Mouse (Mus musculus): ENCODE results near the gene Igsf9b.

DNA sequence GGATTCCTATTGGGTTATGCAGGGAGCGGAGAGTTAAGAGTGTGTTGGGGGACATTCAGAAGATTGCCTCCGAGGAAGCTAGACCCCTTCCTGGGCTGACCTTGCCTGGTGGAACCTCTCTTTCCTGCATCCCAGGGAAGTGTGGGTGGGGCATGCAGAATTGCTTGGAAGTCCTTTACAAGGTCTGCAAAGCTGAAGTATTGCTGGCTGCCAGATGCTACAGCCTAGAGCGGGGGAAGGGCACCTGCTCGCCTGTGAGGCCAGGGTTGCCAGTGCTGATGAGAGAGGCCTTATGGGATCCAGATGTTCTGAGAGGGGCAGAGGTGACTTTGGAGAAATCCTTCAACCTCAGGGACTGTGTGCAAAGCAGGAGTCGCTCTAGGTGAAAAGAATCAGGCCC lies 2.5 kb downstream of the Igsf9b start:
- TF ChIP-seq CTCF (IDR thresholded peaks at IDR 0.05; ENCODE audit: borderline replicate concordance, insufficient read depth, low read depth, low read length) (no peak), POLR2A (IDR thresholded peaks at IDR 0.05; ENCODE audit: borderline replicate concordance, insufficient read depth, low read length) (no peak)
